Mouse (Mus musculus): ENCODE measurements around the gene Fam192a. TPM values are rescaled to one million over a fixed set of nuclear protein-coding genes. Genes with fewer than 3 reads are reported as not detected.

The Fam192a gene
- polyA plus RNA-seq (2015; fragmentation: Nextera tagmentation; extraction: Ambion mirVana) = 105 and 115 TPM in 2 replicates

- Histone ChIP-seq H3K9me3 (ENCODE audit: control insufficient read depth, low read length) (no peaks in the 10 kb centered on the region), H3K9ac (replicated peaks; ENCODE audit: low read depth, low read length) (peak within 1 kb of the TSS; percentile 99), H3K4me3 (replicated peaks; ENCODE audit: low read length) (peak within 1 kb of the TSS; percentile 92), H3K27me3 (replicated peaks; ENCODE audit: control insufficient read depth, insufficient read depth, low read length) (no peaks in the 10 kb centered on the region), H3K4me2 (ENCODE audit: low read length) (peak within 1 kb of the TSS; percentile 99), H3K4me1 (replicated peaks; ENCODE audit: control insufficient read depth, insufficient read depth, low read length) (peaks cover 25% of the 10 kb centered on the region), H3K27ac (ENCODE audit: low read length) (peak within 1 kb of the TSS; percentile 90), H3K36me3 (ENCODE audit: control insufficient read depth, insufficient read depth) (no peaks in the 10 kb centered on the region)
- ATAC-seq = peak; percentile 99
- WGBS = under 1% methylated on average over 53 of the region's 55 CpGs
Observed at GRCm38 (mm10) chr8:94601607-94602385, at the start of gene Fam192a, which contains the start of gene Rspry1. Gene Fam192a, minus strand, starts transcription at chr8:94601997. Gene Rspry1, plus strand, starts transcription at chr8:94601937.

GRCm38 (mm10) chr8:94649496-94649895 lies 47.7 kb upstream of the Fam192a start:
- Histone ChIP-seq H3K4me3 (replicated peaks; ENCODE audit: low read length) (no peak overlapping the region), H3K4me2 (ENCODE audit: low read length) (no peak overlapping the region), H3K27ac (ENCODE audit: low read length) (no peak overlapping the region), H3K4me1 (replicated peaks; ENCODE audit: control insufficient read depth, insufficient read depth, low read length) (no peaks in the 10 kb centered on the region), H3K27me3 (replicated peaks; ENCODE audit: control insufficient read depth, insufficient read depth, low read length) (no peaks in the 10 kb centered on the region), H3K36me3 (ENCODE audit: control insufficient read depth, insufficient read depth) (peaks cover 9% of the 10 kb centered on the region), H3K9ac (replicated peaks; ENCODE audit: low read depth, low read length) (no peak overlapping the region), H3K9me3 (ENCODE audit: control insufficient read depth, low read length) (no peaks in the 10 kb centered on the region)
- 24% methylated on average over 3 of the region's 3 CpGs for WGBS
- no peak for ATAC-seq

- WGBS = 88% methylated on average over 3 of the region's 3 CpGs
- no peak overlapping the region for H3K9ac ChIP-seq (replicated peaks; ENCODE audit: low read depth, low read length)
- no peaks in the 10 kb centered on the region for H3K9me3 ChIP-seq (ENCODE audit: control insufficient read depth, low read length)
- ATAC-seq = no peak
- H3K27me3 ChIP-seq (replicated peaks; ENCODE audit: control insufficient read depth, insufficient read depth, low read length) = no peaks in the 10 kb centered on the region
- peaks cover 13% of the 10 kb centered on the region for H3K36me3 ChIP-seq (ENCODE audit: control insufficient read depth, insufficient read depth)
- no peak overlapping the region for H3K27ac ChIP-seq (ENCODE audit: low read length)
- H3K4me2 ChIP-seq (ENCODE audit: low read length) = no peak overlapping the region
- H3K4me3 ChIP-seq (replicated peaks; ENCODE audit: low read length) = no peak overlapping the region
- H3K4me1 ChIP-seq (replicated peaks; ENCODE audit: control insufficient read depth, insufficient read depth, low read length) = no peaks in the 10 kb centered on the region
Observed at GRCm38 (mm10) chr8:94646165-94646564, 44.4 kb upstream of the Fam192a start.

- Histone ChIP-seq H3K4me2 (ENCODE audit: low read length) (no peak overlapping the region), H3K27me3 (replicated peaks; ENCODE audit: control insufficient read depth, insufficient read depth, low read length) (no peaks in the 10 kb centered on the region), H3K9me3 (ENCODE audit: control insufficient read depth, low read length) (no peaks in the 10 kb centered on the region), H3K27ac (ENCODE audit: low read length) (no peak overlapping the region), H3K4me3 (replicated peaks; ENCODE audit: low read length) (no peak overlapping the region), H3K36me3 (ENCODE audit: control insufficient read depth, insufficient read depth) (peaks cover 20% of the 10 kb centered on the region), H3K4me1 (replicated peaks; ENCODE audit: control insufficient read depth, insufficient read depth, low read length) (no peaks in the 10 kb centered on the region), H3K9ac (replicated peaks; ENCODE audit: low read depth, low read length) (no peak overlapping the region)
- ATAC-seq = no peak
- WGBS = 61% methylated on average over 1 of the region's 1 CpGs
Observed at GRCm38 (mm10) chr8:94645202-94645601, 43.4 kb upstream of the Fam192a start.

- Histone ChIP-seq H3K9ac (replicated peaks; ENCODE audit: low read depth, low read length) (no peak overlapping the region), H3K9me3 (ENCODE audit: control insufficient read depth, low read length) (no peaks in the 10 kb centered on the region), H3K36me3 (ENCODE audit: control insufficient read depth, insufficient read depth) (peaks cover 23% of the 10 kb centered on the region), H3K27me3 (replicated peaks; ENCODE audit: control insufficient read depth, insufficient read depth, low read length) (no peaks in the 10 kb centered on the region), H3K4me1 (replicated peaks; ENCODE audit: control insufficient read depth, insufficient read depth, low read length) (no peaks in the 10 kb centered on the region), H3K27ac (ENCODE audit: low read length) (no peak overlapping the region), H3K4me3 (replicated peaks; ENCODE audit: low read length) (no peak overlapping the region), H3K4me2 (ENCODE audit: low read length) (no peak overlapping the region)
- WGBS = 93% methylated on average over 3 of the region's 3 CpGs
- ATAC-seq = no peak
Observed at GRCm38 (mm10) chr8:94641938-94642337, 40.1 kb upstream of the Fam192a start.

- peaks cover 24% of the 10 kb centered on the region for H3K36me3 ChIP-seq (ENCODE audit: control insufficient read depth, insufficient read depth)
- no peak overlapping the region for H3K4me2 ChIP-seq (ENCODE audit: low read length)
- no peaks in the 10 kb centered on the region for H3K4me1 ChIP-seq (replicated peaks; ENCODE audit: control insufficient read depth, insufficient read depth, low read length)
- ATAC-seq = no peak
- no peak overlapping the region for H3K9ac ChIP-seq (replicated peaks; ENCODE audit: low read depth, low read length)
- no peak overlapping the region for H3K4me3 ChIP-seq (replicated peaks; ENCODE audit: low read length)
- WGBS = 98% methylated on average over 2 of the region's 2 CpGs
- H3K9me3 ChIP-seq (ENCODE audit: control insufficient read depth, low read length) = no peaks in the 10 kb centered on the region
- H3K27ac ChIP-seq (ENCODE audit: low read length) = no peak overlapping the region
- no peaks in the 10 kb centered on the region for H3K27me3 ChIP-seq (replicated peaks; ENCODE audit: control insufficient read depth, insufficient read depth, low read length)
Observed at GRCm38 (mm10) chr8:94641183-94641582, 39.4 kb upstream of the Fam192a start.

- Histone ChIP-seq H3K4me2 (ENCODE audit: low read length) (no peak overlapping the region), H3K27me3 (replicated peaks; ENCODE audit: control insufficient read depth, insufficient read depth, low read length) (no peaks in the 10 kb centered on the region), H3K4me3 (replicated peaks; ENCODE audit: low read length) (no peak overlapping the region), H3K9ac (replicated peaks; ENCODE audit: low read depth, low read length) (no peak overlapping the region), H3K27ac (ENCODE audit: low read length) (no peak overlapping the region), H3K9me3 (ENCODE audit: control insufficient read depth, low read length) (no peaks in the 10 kb centered on the region), H3K4me1 (replicated peaks; ENCODE audit: control insufficient read depth, insufficient read depth, low read length) (no peaks in the 10 kb centered on the region), H3K36me3 (ENCODE audit: control insufficient read depth, insufficient read depth) (peaks cover 27% of the 10 kb centered on the region)
- no peak for ATAC-seq
Observed at GRCm38 (mm10) chr8:94634211-94634610, 32.4 kb upstream of the Fam192a start.

GRCm38 (mm10) chr8:94633564-94634194 lies 31.9 kb upstream of the Fam192a start:
- H3K4me3 ChIP-seq (replicated peaks; ENCODE audit: low read length) = no peak overlapping the region
- no peak for ATAC-seq

GRCm38 (mm10) chr8:94624885-94625284 lies 23.1 kb upstream of the Fam192a start:
- no peak overlapping the region for H3K27ac ChIP-seq (ENCODE audit: low read length)
- no peak overlapping the region for H3K4me3 ChIP-seq (replicated peaks; ENCODE audit: low read length)
- H3K9me3 ChIP-seq (ENCODE audit: control insufficient read depth, low read length) = no peaks in the 10 kb centered on the region
- no peaks in the 10 kb centered on the region for H3K4me1 ChIP-seq (replicated peaks; ENCODE audit: control insufficient read depth, insufficient read depth, low read length)
- 94% methylated on average over 1 of the region's 1 CpGs for WGBS
- H3K27me3 ChIP-seq (replicated peaks; ENCODE audit: control insufficient read depth, insufficient read depth, low read length) = no peaks in the 10 kb centered on the region
- H3K9ac ChIP-seq (replicated peaks; ENCODE audit: low read depth, low read length) = no peak overlapping the region
- H3K36me3 ChIP-seq (ENCODE audit: control insufficient read depth, insufficient read depth) = peaks cover 11% of the 10 kb centered on the region
- ATAC-seq = no peak
- H3K4me2 ChIP-seq (ENCODE audit: low read length) = no peak overlapping the region

More at GRCm38 (mm10) chr8:94633564-94634194, 31.9 kb upstream of the Fam192a start:
- H3K36me3 ChIP-seq (ENCODE audit: control insufficient read depth, insufficient read depth) = peaks cover 27% of the 10 kb centered on the region
- no peaks in the 10 kb centered on the region for H3K9me3 ChIP-seq (ENCODE audit: control insufficient read depth, low read length)
- H3K27ac ChIP-seq (ENCODE audit: low read length) = no peak overlapping the region
- H3K27me3 ChIP-seq (replicated peaks; ENCODE audit: control insufficient read depth, insufficient read depth, low read length) = no peaks in the 10 kb centered on the region
- H3K4me2 ChIP-seq (ENCODE audit: low read length) = no peak overlapping the region
- WGBS = 88% methylated on average over 2 of the region's 2 CpGs
- H3K9ac ChIP-seq (replicated peaks; ENCODE audit: low read depth, low read length) = no peak overlapping the region
- H3K4me1 ChIP-seq (replicated peaks; ENCODE audit: control insufficient read depth, insufficient read depth, low read length) = no peaks in the 10 kb centered on the region
